ENCODE assay signal across 1 mouse cellular context in genomic region chr15:11370477-11371085, GRCm38 (mm10).
TF ChIP-seq lines count a peak whose summit lies in the region.

No protein-coding gene starts in this region.

TF ChIP-seq in CH12.LX, 34 proteins besides CTCF, POLR2A, EP300 and RAD21 (continued from another document):
- peak; percentile 30; the same call in 1 of the 2 replicates for TF ChIP-seq MXI1 (IDR thresholded peaks at IDR 0.05; ENCODE audit: low read depth, low read length)
TF ChIP-seq in CH12.LX: peak in this region for 14.
